Mouse (Mus musculus): ENCODE results near the gene Hoxb1.

DNA sequence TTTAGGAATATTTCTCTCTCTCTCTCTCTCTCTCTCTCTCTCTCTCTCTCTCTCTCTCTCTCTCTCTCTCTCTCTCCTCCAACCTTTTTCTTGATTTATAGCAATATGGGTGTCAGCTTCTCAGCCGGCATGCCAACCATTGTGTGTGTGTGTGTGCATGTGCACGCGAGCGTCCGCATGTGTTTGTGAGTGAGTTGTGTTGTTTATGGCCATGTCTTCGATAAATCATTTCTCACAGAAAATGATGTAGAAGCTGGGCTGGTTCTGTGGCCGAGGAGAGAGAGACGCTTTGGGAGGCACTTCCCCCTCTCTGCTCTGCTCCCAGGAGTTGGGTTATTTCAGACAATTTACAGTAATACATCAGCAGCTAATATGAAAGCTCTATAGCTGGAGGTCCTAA, 36.9 kb upstream of the Hoxb1 start:
- TF ChIP-seq CTCF (IDR thresholded peaks at IDR 0.05; ENCODE audit: extremely low read depth, insufficient read depth, insufficient read length, insufficient replicate concordance), result no peak
- TF ChIP-seq POLR2A (IDR thresholded peaks at IDR 0.05; ENCODE audit: low read depth, low read length), result no peak
